Mouse (Mus musculus) naive thymus-derived CD4-positive, alpha-beta T cell, adult 5 months (primary cell): Measurements from ENCODE around the gene Fmnl3. TPM values are rescaled to one million over a fixed set of nuclear protein-coding genes. Genes with fewer than 3 reads are reported as not detected.

Source experiments
- polyA plus RNA-seq: library from polyadenylated mRNA; unstranded; fragments of 100-300 nt; shearing (Covaris generic); gene quantifications from one replicate; pipeline ENCODE4 v1.2.1, GENCODE M21; 2017

Fmnl3 gene
- polyA plus RNA-seq: 48.1 TPM

DNA sequence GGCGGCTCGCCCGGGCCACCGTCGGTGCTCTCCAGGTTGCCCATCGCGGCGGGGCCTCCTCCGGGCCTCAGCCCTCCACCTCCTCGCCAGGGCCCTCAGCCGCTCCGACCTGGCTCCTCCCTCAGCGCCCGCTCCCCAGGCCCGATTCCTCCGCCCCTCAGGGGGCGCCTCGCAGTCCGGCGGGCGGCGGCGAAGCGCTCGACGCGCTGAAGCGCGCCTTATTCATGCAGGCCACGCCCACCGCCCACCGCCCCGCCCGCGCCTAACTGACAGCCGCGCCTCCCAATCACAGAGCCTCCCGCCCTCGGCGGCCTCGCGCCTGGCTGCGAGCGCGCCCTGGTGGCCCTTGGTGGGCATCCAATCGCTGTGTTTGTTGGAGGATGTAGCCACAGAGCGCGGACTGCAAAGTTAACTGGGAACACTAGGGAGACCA is at the start of gene Fmnl3:
Gene Fmnl3 (minus strand): TSS at position 224 of the 433 bp plus-strand sequence.

GRCm38 (mm10) chr15:99392486-99393385 is 22.5 kb upstream of the Fmnl3 start, which contains the start of gene Tmbim6:
TSS of gene Tmbim6 (plus strand) at chr15:99392882.

GRCm38 (mm10) chr15:99295484-99295981 is 74.7 kb downstream of the Fmnl3 start, which contains the start of gene Fam186b:
TSS of gene Fam186b (minus strand) at chr15:99295888.

DNA sequence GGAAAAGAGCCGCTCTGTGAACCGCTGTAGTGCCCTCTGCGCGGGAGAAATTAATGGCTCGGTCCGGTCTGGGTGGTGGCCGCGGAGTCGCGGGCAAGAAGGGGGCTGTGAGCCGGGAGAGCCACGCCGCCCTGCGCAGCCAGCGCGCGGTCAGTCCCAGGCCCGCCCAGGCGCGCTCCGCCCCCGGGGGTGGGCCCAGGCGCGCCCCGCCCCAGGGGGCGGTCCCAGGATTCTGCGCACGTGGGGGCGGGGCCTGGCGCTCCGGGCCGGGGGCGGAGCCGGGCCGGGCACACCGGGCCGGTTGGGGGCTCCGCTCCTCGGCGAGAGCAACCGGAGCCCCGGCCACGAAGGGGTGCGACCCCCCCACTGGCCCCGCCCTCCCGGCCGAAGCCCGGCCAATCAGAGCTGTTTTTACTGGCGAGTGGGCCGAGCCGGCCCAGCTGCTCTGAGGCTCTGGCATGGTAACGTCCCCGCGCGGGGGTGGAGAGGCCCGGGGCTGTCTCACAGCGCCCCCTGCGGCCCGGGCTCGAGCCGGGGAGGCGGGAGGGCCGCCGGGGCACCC is 75.4 kb downstream of the Fmnl3 start, which contains the start of gene Prpf40b:
Gene Prpf40b (plus strand): TSS at position 275 of the 562 bp plus-strand sequence.

Other genes starting within 250 kb of the Fmnl3 start
- gene Spats2, start 244.6 kb downstream of the Fmnl3 start, polyA plus RNA-seq: 0.68 TPM
- 1.7 TPM for gene Kcnh3, start 145.6 kb downstream of the Fmnl3 start, polyA plus RNA-seq
- 89.8 TPM for gene Mcrs1, start 118.5 kb downstream of the Fmnl3 start, polyA plus RNA-seq
- gene Prpf40b, start 75.4 kb downstream of the Fmnl3 start, polyA plus RNA-seq: 26.7 TPM
- gene Fam186b, start 74.6 kb downstream of the Fmnl3 start, polyA plus RNA-seq: 0.71 TPM
- 123 TPM for gene Tmbim6, start 22.4 kb upstream of the Fmnl3 start, polyA plus RNA-seq
- 27.7 TPM for gene Nckap5l, start 87.3 kb upstream of the Fmnl3 start, polyA plus RNA-seq
- 13.2 TPM for gene Bcdin3d, start 104.2 kb upstream of the Fmnl3 start, polyA plus RNA-seq
- 0.02 TPM for gene Faim2, start 157.7 kb upstream of the Fmnl3 start, polyA plus RNA-seq
- not detected for gene Aqp2, start 208.6 kb upstream of the Fmnl3 start, polyA plus RNA-seq
- not detected for gene Aqp5, start 220.3 kb upstream of the Fmnl3 start, polyA plus RNA-seq
- not detected for gene Aqp6, start 230.9 kb upstream of the Fmnl3 start, polyA plus RNA-seq